Mouse (Mus musculus): ENCODE data around the gene Runx2. TPM values are rescaled to one million over a fixed set of nuclear protein-coding genes. Genes with fewer than 3 reads are reported as not detected.

Runx2 gene
- 26.4 and 28.9 TPM in 2 replicates for polyA plus RNA-seq (2014; fragmentation: Nextera tagmentation; extraction: Ambion mirVana)

DNA sequence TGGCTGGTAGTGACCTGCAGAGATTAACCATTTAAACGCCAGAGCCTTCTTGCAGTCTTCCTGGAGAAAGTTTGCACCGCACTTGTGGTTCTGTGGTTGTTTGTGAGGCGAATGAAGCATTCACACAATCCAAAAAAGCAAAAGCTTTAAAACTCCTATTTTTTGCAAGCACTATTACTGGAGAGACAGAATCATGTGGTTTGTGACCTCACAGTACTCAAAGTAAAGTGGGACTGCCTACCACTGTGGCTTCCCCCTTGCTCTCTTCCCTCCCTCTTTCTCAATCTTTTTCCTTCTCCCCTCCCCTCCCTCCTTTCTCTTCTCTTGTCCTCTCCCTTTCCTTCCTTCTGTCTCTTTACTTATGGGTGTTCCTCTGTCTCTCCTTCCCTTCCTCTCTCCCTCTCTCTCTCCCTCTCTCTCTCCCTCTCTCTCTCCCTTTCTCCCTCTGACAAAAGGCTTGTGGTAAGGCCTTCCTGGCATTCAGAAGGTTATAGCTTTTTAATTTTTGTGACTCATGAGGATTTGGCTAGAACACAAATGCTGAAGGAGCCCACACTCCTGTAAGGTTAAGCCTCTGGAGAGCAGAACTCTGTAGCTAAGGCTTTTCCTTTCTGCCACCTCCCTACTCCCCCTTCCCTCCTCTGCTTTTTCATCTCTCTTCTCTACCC lies at the start of gene Runx2:
TSS of gene Runx2 (minus strand) at position 290 of the 668 bp plus-strand sequence.
- Histone ChIP-seq H3K9me3 (ENCODE audit: control insufficient read depth, low read length) (no peaks in the 10 kb centered on the region), H3K9ac (ENCODE audit: low read depth, low read length) (peak within 1 kb of the TSS; percentile 63), H3K27me3 (replicated peaks; ENCODE audit: control insufficient read depth, insufficient read depth, low read length) (no peaks in the 10 kb centered on the region), H3K27ac (replicated peaks; ENCODE audit: low read depth, low read length) (peak within 1 kb of the TSS; percentile 77), H3K4me3 (ENCODE audit: low read depth, low read length) (peak within 1 kb of the TSS; percentile 36), H3K4me2 (ENCODE audit: low read depth, low read length) (peak within 1 kb of the TSS; percentile 46), H3K36me3 (ENCODE audit: control insufficient read depth, insufficient read depth, low read length) (no peaks in the 10 kb centered on the region), H3K4me1 (ENCODE audit: control insufficient read depth, insufficient read depth, low read length) (0 out of 2 replicates have a peak, but pooled peaks cover 4% of the 10 kb centered on the region)
- peak; percentile 76 for DNase-seq (ENCODE audit: low spot score)
- 25% methylated on average over 3 of the region's 3 CpGs for WGBS
- ATAC-seq (ENCODE audit: low read depth), result peak; percentile 70; the same call in 1 of the 2 replicates

DNA sequence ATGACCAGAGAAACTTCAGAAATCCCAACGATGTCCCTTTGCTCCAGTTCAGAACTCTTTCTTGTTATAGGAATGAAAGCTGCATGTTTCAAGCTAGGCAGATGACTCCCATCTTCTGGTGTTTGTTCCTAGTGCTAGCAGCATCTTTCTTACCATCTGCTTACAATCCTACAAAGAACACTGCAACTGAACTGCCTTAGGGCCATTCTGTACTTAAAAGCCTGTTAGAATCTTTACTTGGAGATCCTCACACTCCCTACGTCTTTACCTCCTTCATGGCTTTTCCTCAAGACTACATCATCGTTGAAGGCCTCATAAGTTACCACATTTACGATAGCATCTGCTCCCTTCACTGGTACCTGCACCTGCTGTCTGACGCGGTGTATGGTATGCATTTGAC lies 48.6 kb upstream of the Runx2 start:
- no peak overlapping the region for H3K27ac ChIP-seq (replicated peaks; ENCODE audit: low read depth, low read length)
- no peak for DNase-seq (ENCODE audit: low spot score)
- no peaks in the 10 kb centered on the region for H3K36me3 ChIP-seq (ENCODE audit: control insufficient read depth, insufficient read depth, low read length)
- 90% methylated on average over 6 of the region's 6 CpGs for WGBS
- H3K4me1 ChIP-seq (ENCODE audit: control insufficient read depth, insufficient read depth, low read length), result no peaks in the 10 kb centered on the region
- no peak overlapping the region for H3K4me2 ChIP-seq (ENCODE audit: low read depth, low read length)
- no peaks in the 10 kb centered on the region for H3K9me3 ChIP-seq (ENCODE audit: control insufficient read depth, low read length)
- no peaks in the 10 kb centered on the region for H3K27me3 ChIP-seq (replicated peaks; ENCODE audit: control insufficient read depth, insufficient read depth, low read length)
- no peak for ATAC-seq (ENCODE audit: low read depth)
- H3K9ac ChIP-seq (ENCODE audit: low read depth, low read length), result no peak overlapping the region
- H3K4me3 ChIP-seq (ENCODE audit: low read depth, low read length), result no peak overlapping the region

DNA sequence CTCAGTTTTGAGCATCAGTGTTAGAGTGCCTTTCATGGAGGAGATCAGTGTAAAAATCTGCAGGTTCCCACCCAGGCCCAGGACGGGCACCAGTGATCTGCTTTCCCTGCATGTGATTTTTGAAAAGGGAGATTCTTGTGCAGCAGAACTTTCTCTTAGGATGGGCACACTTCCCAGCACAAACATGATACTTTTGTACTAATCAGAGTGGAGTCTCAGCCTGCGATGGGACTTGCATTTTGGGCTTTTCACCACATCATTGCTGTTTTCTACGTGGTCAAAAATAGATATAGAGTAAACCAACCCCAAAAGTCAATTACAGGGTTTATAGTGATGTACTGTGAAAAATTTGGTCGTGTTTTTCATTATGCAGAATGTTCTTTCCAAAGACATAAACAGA lies 27.6 kb upstream of the Runx2 start:
- DNase-seq (ENCODE audit: low spot score) (peak; percentile 87), ATAC-seq (ENCODE audit: low read depth) (no peak)
- no peak overlapping the region for H3K4me2 ChIP-seq (ENCODE audit: low read depth, low read length)
- 45% methylated on average over 4 of the region's 4 CpGs for WGBS
- H3K9ac ChIP-seq (ENCODE audit: low read depth, low read length), result no peak overlapping the region
- H3K4me3 ChIP-seq (ENCODE audit: low read depth, low read length), result no peak overlapping the region
- no peaks in the 10 kb centered on the region for H3K27me3 ChIP-seq (replicated peaks; ENCODE audit: control insufficient read depth, insufficient read depth, low read length)
- H3K36me3 ChIP-seq (ENCODE audit: control insufficient read depth, insufficient read depth, low read length), result no peaks in the 10 kb centered on the region
- H3K9me3 ChIP-seq (ENCODE audit: control insufficient read depth, low read length), result no peaks in the 10 kb centered on the region
- peak overlapping the region; percentile 48 for H3K27ac ChIP-seq (replicated peaks; ENCODE audit: low read depth, low read length)
- 0 out of 2 replicates have a peak, but pooled peaks cover 3% of the 10 kb centered on the region for H3K4me1 ChIP-seq (ENCODE audit: control insufficient read depth, insufficient read depth, low read length)

DNA sequence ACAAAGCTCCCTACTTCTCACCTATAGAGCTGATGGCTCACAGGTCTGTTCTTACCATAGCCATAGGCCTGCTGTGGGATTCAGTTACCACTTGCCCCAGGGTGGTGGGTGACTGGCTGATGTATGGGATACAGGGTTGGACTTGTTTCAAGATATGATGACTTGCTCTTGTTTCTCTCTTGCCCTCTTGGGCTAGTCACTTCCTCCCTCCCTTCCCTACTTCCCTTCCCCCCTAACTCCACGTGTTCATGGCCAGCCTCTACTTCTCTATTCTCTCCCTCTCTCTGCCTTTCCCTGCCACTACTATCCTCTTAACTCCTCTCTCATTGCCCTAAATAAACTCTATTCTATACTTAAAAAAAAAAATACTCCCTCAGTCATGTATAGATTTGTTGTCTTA lies 16.6 kb upstream of the Runx2 start:
- no peak overlapping the region for H3K9ac ChIP-seq (ENCODE audit: low read depth, low read length)
- no peak overlapping the region for H3K27ac ChIP-seq (replicated peaks; ENCODE audit: low read depth, low read length)
- no peaks in the 10 kb centered on the region for H3K27me3 ChIP-seq (replicated peaks; ENCODE audit: control insufficient read depth, insufficient read depth, low read length)
- DNase-seq (ENCODE audit: low spot score), result no peak
- ATAC-seq (ENCODE audit: low read depth), result no peak
- H3K36me3 ChIP-seq (ENCODE audit: control insufficient read depth, insufficient read depth, low read length), result no peaks in the 10 kb centered on the region
- no peak overlapping the region for H3K4me3 ChIP-seq (ENCODE audit: low read depth, low read length)
- 64% methylated on average over 1 of the region's 1 CpGs for WGBS
- H3K9me3 ChIP-seq (ENCODE audit: control insufficient read depth, low read length), result no peaks in the 10 kb centered on the region
- H3K4me2 ChIP-seq (ENCODE audit: low read depth, low read length), result no peak overlapping the region
- no peaks in the 10 kb centered on the region for H3K4me1 ChIP-seq (ENCODE audit: control insufficient read depth, insufficient read depth, low read length)

DNA sequence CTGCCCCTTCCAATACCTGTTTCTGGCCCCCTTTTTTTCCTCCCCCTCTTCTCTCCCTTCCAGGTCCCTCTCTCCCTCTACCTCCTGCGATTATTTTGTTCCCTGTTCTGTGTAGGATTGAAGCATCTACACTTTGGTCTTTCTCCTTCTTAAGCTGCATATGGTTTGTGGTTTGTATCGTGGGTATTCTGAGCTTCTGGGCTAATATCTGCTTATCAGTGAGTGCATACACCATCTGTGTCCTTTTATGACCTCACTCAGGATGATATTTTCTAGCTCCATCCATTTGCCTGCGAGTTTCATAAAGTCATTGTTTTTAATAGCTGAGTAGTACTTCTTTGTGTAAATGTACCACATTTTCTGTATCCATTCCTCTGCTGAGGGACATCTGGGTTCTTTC lies 15.0 kb upstream of the Runx2 start:
- H3K4me2 ChIP-seq (ENCODE audit: low read depth, low read length), result no peak overlapping the region
- WGBS, result 85% methylated on average over 3 of the region's 3 CpGs
- H3K4me3 ChIP-seq (ENCODE audit: low read depth, low read length), result no peak overlapping the region
- H3K36me3 ChIP-seq (ENCODE audit: control insufficient read depth, insufficient read depth, low read length), result no peaks in the 10 kb centered on the region
- no peaks in the 10 kb centered on the region for H3K9me3 ChIP-seq (ENCODE audit: control insufficient read depth, low read length)
- no peak for ATAC-seq (ENCODE audit: low read depth)
- no peak overlapping the region for H3K27ac ChIP-seq (replicated peaks; ENCODE audit: low read depth, low read length)
- H3K27me3 ChIP-seq (replicated peaks; ENCODE audit: control insufficient read depth, insufficient read depth, low read length), result no peaks in the 10 kb centered on the region
- no peaks in the 10 kb centered on the region for H3K4me1 ChIP-seq (ENCODE audit: control insufficient read depth, insufficient read depth, low read length)
- no peak for DNase-seq (ENCODE audit: low spot score)
- no peak overlapping the region for H3K9ac ChIP-seq (ENCODE audit: low read depth, low read length)

DNA sequence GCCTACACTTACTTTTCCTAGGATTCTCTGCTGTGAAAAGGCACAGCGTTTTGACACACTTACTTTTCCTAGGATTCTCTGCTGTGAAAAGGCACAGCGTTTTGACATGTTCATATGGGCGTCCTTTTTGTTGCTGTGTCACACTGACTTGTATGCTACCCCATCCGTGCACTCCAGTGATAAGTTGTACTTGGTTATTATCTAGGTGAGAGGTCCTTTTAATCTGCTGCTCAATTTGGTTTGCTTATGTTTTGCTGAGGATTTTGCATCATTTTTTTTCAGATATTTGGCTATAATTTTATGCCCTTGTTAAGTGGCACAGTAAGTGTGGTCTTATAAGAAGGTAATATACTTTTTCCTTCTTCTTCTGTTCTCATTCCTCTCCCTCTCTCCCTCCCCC lies 13.4 kb upstream of the Runx2 start:
- DNase-seq (ENCODE audit: low spot score), result no peak
- no peak for ATAC-seq (ENCODE audit: low read depth)
- Histone ChIP-seq H3K9me3 (ENCODE audit: control insufficient read depth, low read length) (no peaks in the 10 kb centered on the region), H3K36me3 (ENCODE audit: control insufficient read depth, insufficient read depth, low read length) (no peaks in the 10 kb centered on the region), H3K27me3 (replicated peaks; ENCODE audit: control insufficient read depth, insufficient read depth, low read length) (no peaks in the 10 kb centered on the region), H3K4me2 (ENCODE audit: low read depth, low read length) (no peak overlapping the region), H3K9ac (ENCODE audit: low read depth, low read length) (no peak overlapping the region), H3K4me3 (ENCODE audit: low read depth, low read length) (no peak overlapping the region), H3K27ac (replicated peaks; ENCODE audit: low read depth, low read length) (no peak overlapping the region), H3K4me1 (ENCODE audit: control insufficient read depth, insufficient read depth, low read length) (no peaks in the 10 kb centered on the region)
- WGBS, result 83% methylated on average over 4 of the region's 4 CpGs

DNA sequence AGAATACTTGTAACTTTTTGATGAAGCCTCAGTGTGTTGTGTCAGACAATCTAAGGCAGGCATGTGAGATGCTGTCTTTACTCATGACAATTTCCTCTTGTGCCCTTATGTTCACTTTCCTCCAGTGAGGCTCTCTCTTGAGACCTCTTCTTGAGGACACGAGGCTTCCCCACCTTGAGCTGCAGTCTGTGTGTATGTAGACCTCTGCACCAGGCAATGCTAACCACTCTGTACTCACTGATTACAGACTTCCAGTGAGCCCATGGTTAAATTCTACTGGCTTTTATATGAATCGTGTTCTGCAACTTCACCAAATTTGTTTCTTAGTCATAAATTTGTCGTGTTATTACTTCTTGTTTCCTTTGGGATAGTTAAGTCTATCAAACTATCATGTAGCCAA lies 12.5 kb upstream of the Runx2 start:
- no peaks in the 10 kb centered on the region for H3K9me3 ChIP-seq (ENCODE audit: control insufficient read depth, low read length)

DNA sequence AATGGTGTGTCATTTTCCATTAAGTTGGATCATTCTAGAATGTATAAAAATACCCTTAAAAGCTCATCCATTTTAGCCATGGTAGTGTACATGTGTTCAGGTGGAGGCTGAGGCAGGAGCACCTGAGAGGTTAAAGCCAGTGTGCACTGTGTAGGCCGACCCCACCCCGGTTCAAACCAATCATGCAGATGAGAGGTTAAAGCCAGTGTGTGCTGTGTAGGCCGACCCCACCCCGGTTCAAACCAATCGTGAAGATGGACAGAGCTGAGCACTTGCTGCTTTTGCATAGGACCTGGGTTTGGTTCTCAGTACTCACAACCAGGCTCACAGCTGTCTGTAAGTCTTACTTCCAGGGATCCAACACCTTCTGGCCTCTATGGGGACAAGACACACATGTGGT lies 7.3 kb upstream of the Runx2 start:
- Histone ChIP-seq H3K4me2 (ENCODE audit: low read depth, low read length) (no peak overlapping the region), H3K27me3 (replicated peaks; ENCODE audit: control insufficient read depth, insufficient read depth, low read length) (no peaks in the 10 kb centered on the region), H3K36me3 (ENCODE audit: control insufficient read depth, insufficient read depth, low read length) (no peaks in the 10 kb centered on the region), H3K9me3 (ENCODE audit: control insufficient read depth, low read length) (no peaks in the 10 kb centered on the region), H3K27ac (replicated peaks; ENCODE audit: low read depth, low read length) (no peak overlapping the region), H3K4me3 (ENCODE audit: low read depth, low read length) (no peak overlapping the region), H3K4me1 (ENCODE audit: control insufficient read depth, insufficient read depth, low read length) (no peaks in the 10 kb centered on the region), H3K9ac (ENCODE audit: low read depth, low read length) (no peak overlapping the region)
- ATAC-seq (ENCODE audit: low read depth), result no peak
- whole genome bisulfite sequencing, result 86% methylated on average over 5 of the region's 5 CpGs
- no peak for DNase-seq (ENCODE audit: low spot score)

More for the DNA sequence above, 12.5 kb upstream of the Runx2 start:
- H3K4me1 ChIP-seq (ENCODE audit: control insufficient read depth, insufficient read depth, low read length), result no peaks in the 10 kb centered on the region
- no peaks in the 10 kb centered on the region for H3K27me3 ChIP-seq (replicated peaks; ENCODE audit: control insufficient read depth, insufficient read depth, low read length)
- H3K4me2 ChIP-seq (ENCODE audit: low read depth, low read length), result no peak overlapping the region
- DNase-seq (ENCODE audit: low spot score), result no peak
- 66% methylated on average over 3 of the region's 3 CpGs for WGBS
- no peak overlapping the region for H3K27ac ChIP-seq (replicated peaks; ENCODE audit: low read depth, low read length)
- ATAC-seq (ENCODE audit: low read depth), result no peak
- H3K36me3 ChIP-seq (ENCODE audit: control insufficient read depth, insufficient read depth, low read length), result no peaks in the 10 kb centered on the region
- no peak overlapping the region for H3K4me3 ChIP-seq (ENCODE audit: low read depth, low read length)
- H3K9ac ChIP-seq (ENCODE audit: low read depth, low read length), result no peak overlapping the region

DNA sequence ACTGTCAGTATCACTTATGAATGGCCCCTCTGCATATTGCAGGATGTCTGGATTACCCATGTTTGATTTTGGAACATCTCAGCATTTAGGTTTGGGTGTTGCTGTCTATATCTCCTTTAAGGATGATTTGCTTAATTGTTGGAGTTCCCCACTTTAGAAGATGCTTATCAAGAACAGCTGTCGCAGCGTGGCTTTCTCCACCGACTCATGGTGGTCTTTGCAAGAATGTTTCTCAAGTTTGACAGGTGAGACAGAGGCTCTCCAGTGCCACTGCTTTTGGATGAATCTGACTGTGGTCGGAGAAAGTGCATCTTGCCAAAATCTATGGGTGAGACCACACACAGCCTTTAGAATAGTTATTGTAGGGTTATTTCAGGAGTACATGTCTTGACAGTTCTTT lies 5.2 kb upstream of the Runx2 start:
- Histone ChIP-seq H3K36me3 (ENCODE audit: control insufficient read depth, insufficient read depth, low read length) (no peaks in the 10 kb centered on the region), H3K27me3 (replicated peaks; ENCODE audit: control insufficient read depth, insufficient read depth, low read length) (no peaks in the 10 kb centered on the region), H3K27ac (replicated peaks; ENCODE audit: low read depth, low read length) (no peak overlapping the region), H3K4me1 (ENCODE audit: control insufficient read depth, insufficient read depth, low read length) (0 out of 2 replicates have a peak, but pooled peaks cover 3% of the 10 kb centered on the region), H3K4me2 (ENCODE audit: low read depth, low read length) (no peak overlapping the region), H3K9me3 (ENCODE audit: control insufficient read depth, low read length) (no peaks in the 10 kb centered on the region), H3K4me3 (ENCODE audit: low read depth, low read length) (no peak overlapping the region), H3K9ac (ENCODE audit: low read depth, low read length) (no peak overlapping the region)
- ATAC-seq (ENCODE audit: low read depth) (no peak), DNase-seq (ENCODE audit: low spot score) (no peak)
- WGBS, result 54% methylated on average over 4 of the region's 4 CpGs

Measured in embryonic facial prominence, embryonic 14.5 days (tissue).